Mouse (Mus musculus) thymus, adult 2 months (tissue): ENCODE data around the gene Gm44502. TPM values are rescaled to one million over a fixed set of nuclear protein-coding genes. Genes with fewer than 3 reads are reported as not detected.
"Not testable (repeated sequence)": the region's sequence is repeated elsewhere in the genome, so short reads cannot be mapped to it uniquely, and the experiment has no call there.

ENCODE experiments used
- DNase-seq: peaks from one replicate; pipeline ENCODE4 v3.0.0; 2021
- H3K27ac ChIP-seq: fragments of 200-500 bp; 2 replicates; pipeline ENCODE4 v1.5.1; 2012; ENCODE audit warnings: low read length, control low read depth; ENCODE audit not compliant: control insufficient read depth, insufficient read depth
- H3K27me3 ChIP-seq: fragments of 200-500 bp; 2 replicates; pipeline ENCODE4 v1.6.1; 2012; ENCODE audit warnings: mild to moderate bottlenecking, low read length, moderate library complexity, mixed read lengths; ENCODE audit not compliant: control insufficient read depth, insufficient read depth
- H3K36me3 ChIP-seq: fragments of 200-500 bp; 2 replicates; pipeline ENCODE4 v1.6.1; 2012; ENCODE audit warnings: mild to moderate bottlenecking, low read length, moderate library complexity; ENCODE audit not compliant: control insufficient read depth, insufficient read depth
- H3K4me1 ChIP-seq: fragments of 200-500 bp; replicated peaks from 2 replicates; pipeline ENCODE4 v1.6.1; 2012; ENCODE audit warnings: low read length; ENCODE audit not compliant: control insufficient read depth, insufficient read depth
- H3K4me3 ChIP-seq: fragments of 200-500 bp; 2 replicates; pipeline ENCODE4 v1.5.1; 2012; ENCODE audit warnings: mild to moderate bottlenecking, low read length, control low read depth, moderate library complexity; ENCODE audit not compliant: control insufficient read depth, insufficient read depth
- CTCF ChIP-seq: fragments of 200-500 bp; IDR thresholded peaks from 2 replicates; pipeline ENCODE4 v1.5.1; 2012; ENCODE audit warnings: mild to moderate bottlenecking, control low read depth, low read length, moderate library complexity, borderline replicate concordance; ENCODE audit not compliant: control insufficient read depth, poor library complexity, insufficient read depth; ENCODE audit errors: extremely low read depth
- POLR2A ChIP-seq: fragments of 200-500 bp; IDR thresholded peaks from 2 replicates; pipeline ENCODE4 v1.6.1; 2012; ENCODE audit warnings: mild to moderate bottlenecking, low read length, control low read depth, moderate library complexity; ENCODE audit not compliant: control insufficient read depth, poor library complexity, insufficient read depth; ENCODE audit errors: extremely low read depth
- WGBS: fragments of 180-500 bp; shearing (Covaris S2); methylation state at CpG from one replicate; pipeline ENCODE4 v1.1.7; 2018; 5-methylcytosine and 5-hydroxymethylcytosine counted together
- polyA plus RNA-seq: library from polyadenylated mRNA; depleted of rRNA; stranded (reverse); fragments of >200 nt; gene quantifications from 2 replicates; pipeline ENCODE4 v1.2.3, GENCODE M21; 2012

The Gm44502 gene
- polyA plus RNA-seq, 1 experiment = 3.2 TPM

- H3K27ac ChIP-seq = no peak overlapping the region
- WGBS = 59% methylated on average over 8 of the region's 8 CpGs
- H3K36me3 ChIP-seq = no peaks in the 10 kb centered on the region
- no peak overlapping the region for H3K4me3 ChIP-seq
- DNase-seq = no peak
- no peaks in the 10 kb centered on the region for H3K27me3 ChIP-seq
- H3K4me1 ChIP-seq = no peaks in the 10 kb centered on the region
- TF ChIP-seq CTCF (no peak), POLR2A (no peak)
Observed at GRCm38 (mm10) chr15:89442486-89443070, 13.1 kb upstream of the Gm44502 start.

GRCm38 (mm10) chr15:89435878-89436277, 6.4 kb upstream of the Gm44502 start:
- Histone ChIP-seq H3K27me3 (no peaks in the 10 kb centered on the region), H3K4me3 (no peak overlapping the region), H3K36me3 (no peaks in the 10 kb centered on the region), H3K4me1 (peaks cover 3% of the 10 kb centered on the region; the same call in 1 of the 2 replicates), H3K27ac (no peak overlapping the region)
- no peak for DNase-seq
- WGBS = 91% methylated on average over 5 of the region's 5 CpGs
- no peak for TF ChIP-seq POLR2A
- TF ChIP-seq CTCF = no peak

- 96% methylated on average over 3 of the region's 3 CpGs for WGBS
- H3K4me1 ChIP-seq = peaks cover 8% of the 10 kb centered on the region; the same call in 1 of the 2 replicates
- H3K4me3 ChIP-seq = no peak overlapping the region
- no peaks in the 10 kb centered on the region for H3K36me3 ChIP-seq
- H3K27me3 ChIP-seq = no peaks in the 10 kb centered on the region
- H3K27ac ChIP-seq = no peak overlapping the region
- no peak for DNase-seq
- TF ChIP-seq POLR2A = no peak
- TF ChIP-seq CTCF = no peak
Observed at GRCm38 (mm10) chr15:89434136-89434535, 4.6 kb upstream of the Gm44502 start.

DNA sequence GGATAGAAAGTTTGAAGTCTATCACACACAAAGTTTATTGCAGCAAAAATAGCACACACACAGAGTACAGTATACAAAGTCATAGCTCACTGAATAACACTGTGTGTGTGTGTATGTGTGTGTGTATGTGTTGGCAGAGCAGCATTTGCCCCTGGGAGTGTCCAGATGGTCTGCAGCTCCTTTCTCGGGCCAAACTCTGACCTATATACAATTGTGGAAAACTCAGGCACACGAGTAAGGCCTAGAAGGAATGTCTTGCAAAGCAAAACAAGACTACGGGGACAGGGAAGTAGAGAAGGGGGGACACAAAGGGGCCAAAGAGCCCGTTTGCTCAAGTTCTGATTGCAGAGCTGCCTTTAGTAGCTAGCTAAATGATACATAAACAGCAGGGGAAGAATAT, 3.5 kb upstream of the Gm44502 start:
- H3K4me3 ChIP-seq = no peak overlapping the region
- no peaks in the 10 kb centered on the region for H3K27me3 ChIP-seq
- DNase-seq = no peak
- no peaks in the 10 kb centered on the region for H3K36me3 ChIP-seq
- no peak overlapping the region for H3K27ac ChIP-seq
- 95% methylated on average over 4 of the region's 4 CpGs for WGBS
- H3K4me1 ChIP-seq = peaks cover 16% of the 10 kb centered on the region
- TF ChIP-seq CTCF (no peak), POLR2A (no peak)

DNA sequence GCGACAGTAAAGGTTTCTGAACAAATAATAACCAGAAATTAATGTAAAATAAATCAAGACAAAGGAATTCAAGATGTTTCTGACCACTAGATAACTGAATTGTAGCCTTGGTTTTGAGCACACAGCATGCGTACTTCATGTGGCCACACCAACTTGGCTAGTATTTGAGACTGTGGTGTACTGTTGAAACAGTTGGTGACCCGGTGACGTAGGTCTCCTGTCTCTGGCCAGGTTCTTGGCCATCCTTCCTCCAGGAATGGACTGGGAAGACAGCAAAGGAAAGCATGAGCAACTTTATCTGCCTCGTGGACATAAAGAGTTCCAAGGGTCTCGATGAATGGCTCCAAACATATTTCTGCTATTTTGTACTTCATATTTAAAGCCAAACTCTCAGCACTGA, 2.3 kb upstream of the Gm44502 start:
- TF ChIP-seq CTCF (no peak), POLR2A (no peak)
- 97% methylated on average over 6 of the region's 6 CpGs for WGBS
- Histone ChIP-seq H3K27me3 (no peaks in the 10 kb centered on the region), H3K36me3 (no peaks in the 10 kb centered on the region; the same call in 1 of the 2 replicates), H3K4me1 (peaks cover 16% of the 10 kb centered on the region), H3K27ac (no peak overlapping the region), H3K4me3 (no peak overlapping the region)
- no peak for DNase-seq

DNA sequence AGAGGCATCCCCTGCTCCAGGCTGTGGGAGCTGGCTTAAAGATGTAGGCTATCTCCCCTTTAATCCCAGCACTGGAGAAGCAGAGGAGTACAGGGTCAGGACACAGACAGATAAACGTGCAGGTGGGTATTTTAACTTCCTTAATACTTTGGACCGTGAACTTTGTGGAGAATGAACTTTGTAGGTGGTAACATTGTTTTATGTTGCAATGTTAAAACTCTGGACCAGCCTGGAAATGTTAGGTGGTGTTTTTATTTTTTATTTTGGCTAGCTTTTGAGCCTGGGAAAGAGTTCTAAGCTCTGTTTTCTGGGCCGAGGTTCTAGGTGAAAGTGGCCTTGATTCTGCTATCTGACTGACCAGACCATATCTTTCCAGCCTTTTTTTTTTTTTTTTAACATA, 1.8 kb upstream of the Gm44502 start:
- WGBS = 80% methylated on average over 3 of the region's 3 CpGs
- DNase-seq = no peak
- Histone ChIP-seq H3K27me3 (no peaks in the 10 kb centered on the region), H3K4me1 (peaks cover 16% of the 10 kb centered on the region), H3K36me3 (peaks cover 2% of the 10 kb centered on the region; the same call in 1 of the 2 replicates), H3K27ac (no peak overlapping the region), H3K4me3 (no peak overlapping the region)
- no peak for TF ChIP-seq POLR2A
- TF ChIP-seq CTCF = no peak

DNA sequence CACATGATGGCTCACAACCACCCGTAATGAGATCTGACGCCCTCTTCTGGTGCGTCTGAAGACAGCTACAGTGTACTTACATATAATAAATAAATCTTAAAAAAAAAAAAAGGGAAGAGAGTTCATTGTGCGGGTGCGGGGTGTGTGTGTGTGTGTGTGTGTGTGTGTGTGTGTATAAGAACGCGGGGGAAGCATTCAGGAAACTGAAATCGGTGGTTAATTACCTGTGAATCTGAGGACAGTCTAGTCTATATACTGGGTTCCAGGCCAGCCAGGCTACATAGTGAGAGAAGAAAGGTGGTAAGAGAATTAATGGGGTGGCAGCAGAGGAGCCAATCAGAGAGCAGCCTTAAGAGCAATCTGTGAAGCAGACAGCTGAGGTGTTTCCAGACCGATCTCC, 1.3 kb upstream of the Gm44502 start:
- H3K4me1 ChIP-seq = peaks cover 16% of the 10 kb centered on the region
- H3K27me3 ChIP-seq, DNase-seq, H3K36me3 ChIP-seq, H3K27ac ChIP-seq, H3K4me3 ChIP-seq: not testable (repeated sequence)
- WGBS = 26% methylated on average over 9 of the region's 9 CpGs
